Mouse (Mus musculus) natural killer cell, adult 2 months (primary cell): ENCODE data around the gene Olfr704.
"Not testable (repeated sequence)": the region's sequence is repeated elsewhere in the genome, so short reads cannot be mapped to it uniquely, and the experiment has no call there.

ENCODE experiments used
- DNase-seq, 2 experiments: peaks; one replicate each; pipeline ENCODE4 v3.0.0; 2022; ENCODE audit warnings: low spot score in 2 of 2

Gene Olfr704

DNA sequence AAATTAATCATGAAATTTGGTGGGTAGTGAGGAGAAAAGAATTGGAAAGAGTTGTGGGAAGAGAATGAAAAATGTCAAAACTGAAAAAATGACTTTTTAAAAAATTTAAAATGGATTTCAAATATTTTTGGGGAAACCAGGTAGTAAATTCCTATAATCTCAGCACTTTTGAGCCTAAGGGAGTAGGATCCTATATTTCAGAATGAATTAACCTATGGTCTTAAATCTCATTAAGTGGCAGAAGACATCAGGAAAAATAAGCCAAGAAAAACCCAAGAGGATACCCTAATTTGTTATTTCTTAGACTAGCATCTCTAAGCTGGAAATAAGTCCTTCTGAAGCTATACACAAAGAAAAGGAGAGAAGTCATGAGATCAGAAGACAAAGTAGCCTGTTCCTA is at the start of gene Olfr704:
Olfr704 (plus strand) TSS at position 301 of the 400 bp plus-strand sequence.
- no peak for DNase-seq

DNA sequence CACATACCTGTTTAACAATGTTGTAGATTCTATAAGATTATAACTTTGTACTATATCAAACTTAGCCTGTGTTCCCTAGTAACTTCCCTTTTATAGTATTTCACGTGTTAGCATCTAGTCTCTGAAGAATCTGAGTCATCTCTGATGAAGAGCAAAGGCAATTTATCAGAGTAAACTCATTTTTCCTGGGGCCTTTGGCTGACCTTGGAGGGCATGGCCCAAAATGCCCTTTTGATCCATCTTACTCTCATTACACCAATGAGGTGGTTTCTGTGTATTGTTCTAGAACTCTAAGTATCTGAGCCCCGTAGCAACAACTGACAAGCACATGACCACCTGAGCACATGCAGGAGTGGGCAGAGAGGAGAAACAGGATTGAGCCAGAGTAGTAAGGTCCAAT is 49.2 kb upstream of the Olfr704 start, which contains the start of gene Olfr701:
Olfr701 (plus strand) TSS at position 301 of the 400 bp plus-strand sequence.
- no peak for DNase-seq

DNA sequence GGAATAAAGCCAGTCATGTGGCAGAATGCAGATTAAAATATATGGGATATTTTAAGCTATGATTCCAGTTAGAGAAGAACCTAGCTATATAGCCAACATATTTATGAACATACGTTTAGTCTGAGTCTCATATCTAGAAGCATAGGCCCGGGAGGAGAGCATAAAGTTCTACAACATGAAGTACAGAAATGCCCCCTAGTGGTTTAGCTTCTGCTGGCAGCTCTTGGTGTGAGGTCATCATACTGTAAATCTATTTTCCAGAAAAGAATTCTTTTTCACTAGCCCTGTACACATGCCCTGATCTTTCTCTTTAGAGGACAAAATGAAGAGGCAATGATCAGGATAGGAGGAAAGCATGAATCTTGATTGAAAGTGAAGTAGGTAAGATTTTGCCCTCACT is 47.2 kb upstream of the Olfr704 start:
- peak; percentile 5 to 24 for DNase-seq

DNA sequence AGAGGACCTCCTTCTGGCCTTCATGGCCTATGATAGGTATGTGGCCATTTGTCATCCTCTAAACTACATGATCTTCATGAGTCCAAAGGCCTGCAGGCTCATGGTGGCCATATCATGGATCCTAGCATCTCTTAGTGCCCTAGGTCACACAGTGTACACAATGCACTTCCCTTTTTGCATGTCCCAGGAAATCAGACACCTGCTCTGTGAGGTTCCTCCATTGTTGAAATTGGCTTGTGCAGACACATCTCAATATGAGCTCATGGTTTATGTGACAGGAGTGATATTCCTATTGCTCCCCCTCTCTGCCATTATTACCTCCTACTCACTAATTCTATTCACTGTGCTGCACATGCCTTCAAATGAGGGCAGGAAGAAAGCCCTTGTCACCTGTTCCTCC is 44.6 kb upstream of the Olfr704 start:
- DNase-seq, result no peak

DNA sequence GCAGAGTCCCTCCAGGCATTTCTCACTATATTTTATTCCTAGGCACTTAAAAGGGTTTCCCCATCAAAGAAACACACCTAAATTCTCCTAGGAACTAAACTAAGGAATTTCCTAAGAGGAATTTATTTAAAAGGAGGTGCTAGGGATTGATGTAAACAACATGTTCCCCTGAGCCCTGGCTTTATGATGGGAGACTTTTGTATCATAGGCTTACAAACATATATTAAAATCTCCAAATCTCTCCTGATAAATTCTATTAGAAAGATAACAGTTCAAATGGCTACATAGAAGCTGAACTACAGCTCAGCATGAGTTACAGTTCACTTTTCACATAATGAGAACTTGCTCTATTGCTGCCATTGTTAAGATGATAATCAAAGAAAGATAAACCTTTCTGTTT is 29.2 kb upstream of the Olfr704 start, which contains the start of gene Olfr702:
Olfr702 (minus strand) TSS at position 101 of the 400 bp plus-strand sequence.
- DNase-seq, result no peak

DNA sequence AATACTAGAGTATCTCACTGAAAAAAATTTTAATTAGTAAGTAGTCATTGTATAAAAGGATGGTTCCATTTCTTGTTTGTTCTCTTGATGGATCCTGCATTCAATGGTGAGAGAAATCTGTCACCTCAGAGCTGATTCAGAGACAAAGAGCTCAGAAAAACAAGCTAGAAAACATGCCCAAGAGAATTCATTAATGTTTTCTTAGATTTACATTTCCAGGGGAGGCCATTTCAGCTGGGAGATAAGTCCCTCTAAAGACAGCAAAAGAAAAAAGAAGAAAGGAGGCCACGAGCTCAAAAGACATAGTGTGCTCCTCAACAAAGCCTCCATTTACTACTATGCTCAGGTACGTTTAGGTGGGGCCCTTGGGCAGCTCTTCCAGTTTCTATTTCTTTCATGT is 19.9 kb upstream of the Olfr704 start, which contains the start of gene Olfr703:
Olfr703 (plus strand) TSS at position 301 of the 400 bp plus-strand sequence.
- DNase-seq, result no peak

DNA sequence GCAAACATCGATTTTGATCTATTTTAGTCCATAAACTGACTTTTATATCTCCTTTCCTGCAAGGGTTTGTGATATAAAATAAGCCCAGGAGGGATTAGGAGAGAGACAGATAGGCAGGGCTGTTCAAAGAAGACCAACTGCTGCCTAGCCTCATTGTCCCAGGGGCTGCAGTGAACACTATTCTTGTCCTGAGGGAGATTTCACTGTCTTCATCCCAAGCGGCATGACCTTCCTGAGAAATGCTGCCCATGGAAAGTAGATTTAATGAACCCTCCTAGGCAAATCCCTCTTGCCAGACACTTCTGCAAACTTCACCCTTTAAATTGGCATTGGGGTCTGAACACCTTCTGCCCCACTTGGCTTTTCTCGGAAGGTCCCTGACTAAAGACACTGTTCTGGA is 13.8 kb downstream of the Olfr704 start, which contains the start of gene Olfr705:
Olfr705 (minus strand) TSS at position 101 of the 400 bp plus-strand sequence.
- no peak for DNase-seq

DNA sequence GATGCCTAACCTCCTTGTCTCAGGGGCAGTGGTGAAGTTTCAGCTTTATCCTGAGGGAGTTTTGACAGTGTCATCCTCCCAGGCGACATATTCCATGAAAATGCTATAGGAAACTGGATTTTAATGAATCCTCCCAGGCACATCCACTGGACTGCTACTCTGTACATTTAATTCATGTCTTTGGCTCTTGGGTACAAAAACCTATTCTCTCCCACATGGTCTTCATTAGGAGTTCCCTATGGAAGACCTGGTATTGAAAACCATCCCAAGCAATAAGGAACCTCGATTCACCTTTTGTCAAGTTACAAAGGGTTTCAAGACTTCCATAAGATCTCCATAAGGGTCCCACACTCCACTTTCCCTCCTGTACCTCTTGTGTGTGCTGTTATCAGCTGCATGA is 25.1 kb downstream of the Olfr704 start, which contains the start of gene Olfr706:
Olfr706 (minus strand) TSS at position 101 of the 400 bp plus-strand sequence.
- DNase-seq, result no peak

DNA sequence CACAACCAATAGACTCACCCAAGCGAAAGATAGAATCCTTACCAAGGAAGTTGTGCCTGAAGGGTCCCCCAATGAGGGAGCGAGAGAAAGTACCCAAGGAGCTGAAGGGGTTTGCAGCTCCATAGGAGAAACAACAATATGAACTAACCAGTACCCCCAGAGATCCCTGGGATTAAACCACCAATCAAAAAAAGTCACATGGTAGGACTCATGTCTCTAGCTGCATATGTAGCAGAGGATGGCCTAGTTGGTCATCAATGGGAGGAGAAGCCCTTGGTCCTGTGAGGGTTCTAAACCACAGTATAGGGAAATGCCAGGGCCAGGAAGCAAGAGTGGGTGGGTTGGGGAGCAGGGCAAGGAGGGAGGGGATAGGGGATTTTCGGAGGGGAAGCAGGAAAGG is 38.2 kb downstream of the Olfr704 start, which contains the start of gene Olfr707:
Olfr707 (minus strand) TSS at position 101 of the 400 bp plus-strand sequence.
- DNase-seq, result not testable (repeated sequence)

DNA sequence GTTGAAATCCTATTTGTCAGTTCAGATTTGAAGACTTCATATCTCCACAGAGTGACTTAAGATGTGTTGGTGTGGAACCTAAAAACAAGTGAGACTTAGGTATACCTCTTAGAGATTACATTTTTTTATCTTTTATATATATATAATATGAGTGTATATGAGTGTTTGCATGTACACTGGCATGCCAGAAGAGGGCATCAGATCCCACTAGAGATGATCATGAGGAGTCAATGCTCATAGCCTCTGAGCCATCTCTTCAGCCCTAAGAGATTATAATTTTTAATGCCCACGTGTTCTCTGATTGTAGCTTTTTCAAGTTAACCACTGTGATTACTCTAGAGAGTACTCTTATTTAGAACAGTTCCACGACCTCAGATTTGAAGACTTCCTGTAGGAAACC is 44.7 kb downstream of the Olfr704 start, which contains the start of gene Olfr1532-ps1:
Olfr1532-ps1 (plus strand) TSS at position 326 of the 400 bp plus-strand sequence.
- no peak for DNase-seq
